Mouse (Mus musculus): ENCODE measurements around the gene Papss2.

DNA sequence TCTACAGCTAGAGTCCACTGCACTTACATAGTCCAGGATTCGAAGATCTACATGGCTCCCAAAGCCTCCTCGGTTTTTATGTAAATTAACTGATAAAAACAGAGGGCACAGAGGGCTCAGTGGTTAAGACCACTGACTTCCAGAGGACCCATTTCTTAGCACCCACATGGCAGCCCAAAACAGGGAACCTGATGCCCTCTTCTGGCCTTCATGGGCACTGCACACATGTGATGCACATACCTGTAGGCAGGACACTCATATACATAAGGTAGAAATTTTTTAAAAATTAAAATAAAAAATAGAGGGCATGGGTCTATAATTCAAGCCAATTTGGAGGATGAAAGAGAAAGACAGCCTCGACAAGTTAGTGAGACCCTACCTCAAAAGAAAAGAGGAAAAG, 48.1 kb downstream of the Papss2 start:
- TF ChIP-seq POLR2A (IDR thresholded peaks at IDR 0.05; ENCODE audit: borderline replicate concordance, extremely low read depth, insufficient read depth, insufficient read length, poor library complexity, severe bottlenecking) (no peak), CTCF (IDR thresholded peaks at IDR 0.05; ENCODE audit: borderline replicate concordance, extremely low read depth, insufficient read depth, insufficient read length) (no peak)

Measured in brain, embryonic 14.5 days (tissue).